Mouse (Mus musculus) common myeloid progenitor, adult 5-6 weeks (primary cell): ENCODE results near the gene Sumo3. TPM values are rescaled to one million over a fixed set of nuclear protein-coding genes. Genes with fewer than 3 reads are reported as not detected.

Source experiments
- ATAC-seq: replicated peaks from 2 replicates; pipeline ENCODE4 v1.8.0; 2016; ENCODE audit warnings: low read depth, mild to moderate bottlenecking, moderate TSS enrichment, inconsistent platforms; ENCODE audit not compliant: poor library complexity, severe bottlenecking
- total RNA-seq: library from RNA; stranded (forward); fragments of 200-1000, 187-1606 nt; gene quantifications from 2 replicates; pipeline ENCODE4 v1.2.3, GENCODE M21; 2017

The Sumo3 gene
- total RNA-seq, 1 experiment from 2014 or later = 170 TPM

- no peak for ATAC-seq
These were observed 18.7 kb upstream of the Sumo3 start for GRCm38 (mm10) chr10:77587091-77587775.

GRCm38 (mm10) chr10:77588036-77588435 lies 17.9 kb upstream of the Sumo3 start:
- no peak for ATAC-seq

GRCm38 (mm10) chr10:77589117-77589516 lies 16.8 kb upstream of the Sumo3 start:
- ATAC-seq = peak; percentile 53

GRCm38 (mm10) chr10:77589749-77590148 lies 16.1 kb upstream of the Sumo3 start:
- no peak for ATAC-seq

GRCm38 (mm10) chr10:77590812-77591211 lies 15.1 kb upstream of the Sumo3 start:
- peak; percentile 92 for ATAC-seq

- ATAC-seq = no peak
These were observed 14.4 kb upstream of the Sumo3 start for GRCm38 (mm10) chr10:77591546-77591945.

GRCm38 (mm10) chr10:77596060-77596459 lies 9.8 kb upstream of the Sumo3 start:
- no peak for ATAC-seq

- no peak for ATAC-seq
These were observed 2.9 kb upstream of the Sumo3 start for GRCm38 (mm10) chr10:77603021-77603420.

GRCm38 (mm10) chr10:77604111-77604510 lies 1.8 kb upstream of the Sumo3 start:
- no peak for ATAC-seq

- ATAC-seq = no peak
These were observed 939 bp upstream of the Sumo3 start for GRCm38 (mm10) chr10:77604958-77605357.

- peak; percentile 45 for ATAC-seq
These were observed 529 bp upstream of the Sumo3 start for GRCm38 (mm10) chr10:77605368-77605767.

GRCm38 (mm10) chr10:77606855-77607254 lies 958 bp downstream of the Sumo3 start:
- peak; percentile 12; the same call in 1 of the 2 replicates for ATAC-seq

GRCm38 (mm10) chr10:77607441-77607840 lies 1.5 kb downstream of the Sumo3 start:
- ATAC-seq = no peak

GRCm38 (mm10) chr10:77608589-77608988 lies 2.7 kb downstream of the Sumo3 start:
- ATAC-seq = no peak

GRCm38 (mm10) chr10:77610221-77610961 lies 4.5 kb downstream of the Sumo3 start:
- no peak for ATAC-seq

- ATAC-seq = no peak
These were observed 7.5 kb downstream of the Sumo3 start for GRCm38 (mm10) chr10:77613409-77613808.

GRCm38 (mm10) chr10:77615647-77616046 lies 9.8 kb downstream of the Sumo3 start:
- ATAC-seq = no peak

- no peak for ATAC-seq
These were observed 10.3 kb downstream of the Sumo3 start for GRCm38 (mm10) chr10:77616166-77616565.

- no peak for ATAC-seq
These were observed 11.0 kb downstream of the Sumo3 start for GRCm38 (mm10) chr10:77616926-77617325.

GRCm38 (mm10) chr10:77621546-77621945 lies 15.6 kb downstream of the Sumo3 start:
- peak; percentile 5; the same call in 1 of the 2 replicates for ATAC-seq
